Mouse (Mus musculus): Measurements from ENCODE around the gene Cox6a1.

DNA sequence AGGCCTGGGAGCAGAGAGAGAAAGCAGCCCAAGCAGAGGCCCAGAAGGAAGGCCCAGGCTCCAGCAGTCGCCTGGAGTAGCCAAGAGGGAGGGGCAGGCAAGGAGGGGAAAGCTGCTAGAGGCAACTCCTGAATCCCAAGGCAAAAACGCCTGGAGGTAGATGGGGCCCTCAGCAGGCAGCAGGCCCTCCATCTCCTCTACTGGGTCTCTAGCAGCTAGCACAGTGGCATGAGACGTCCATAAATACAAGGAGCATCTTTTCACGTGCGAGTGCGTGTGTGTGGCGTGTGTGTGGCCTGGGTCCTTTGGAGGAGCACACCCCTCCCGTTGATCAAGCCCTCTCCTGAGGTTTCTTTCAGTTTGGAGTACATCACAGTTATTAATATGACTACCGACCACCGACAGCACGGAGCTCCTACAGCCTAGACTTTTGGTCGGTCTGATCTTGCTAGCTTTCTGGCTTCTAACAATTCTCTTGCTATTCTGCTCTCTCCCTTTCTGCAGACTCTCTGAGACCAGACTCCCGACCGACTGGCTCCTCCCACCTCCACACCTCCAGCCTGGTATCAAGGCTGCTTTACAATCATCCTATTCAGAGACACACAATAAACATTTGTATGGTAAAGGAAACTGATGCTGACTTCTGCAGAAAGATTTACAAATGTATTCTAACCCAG lies 31.7 kb downstream of the Cox6a1 start:
- TF ChIP-seq CTCF (IDR thresholded peaks at IDR 0.05; ENCODE audit: borderline replicate concordance, insufficient read depth, low read depth, low read length) = no peak
- no peak for TF ChIP-seq POLR2A (IDR thresholded peaks at IDR 0.05; ENCODE audit: borderline replicate concordance, insufficient read depth, low read length)

All from cerebellum, adult 2 months (tissue).